Mouse (Mus musculus): Measurements from ENCODE around the gene Etnk2. TPM values are rescaled to one million over a fixed set of nuclear protein-coding genes. Genes with fewer than 3 reads are reported as not detected.
A peak's percentile ranks its signal among the peaks of the same experiment; 100 is the strongest.

The Etnk2 gene
- polyA plus RNA-seq, 1 experiment: 3.3 TPM

- no peaks in the 10 kb centered on the region for H3K36me3 ChIP-seq (ENCODE audit: control insufficient read depth, insufficient read depth, low read length, poor library complexity, severe bottlenecking)
- peaks cover 21% of the 10 kb centered on the region for H3K4me1 ChIP-seq (ENCODE audit: control insufficient read depth, insufficient read depth, low read length)
- H3K9me3 ChIP-seq (replicated peaks; ENCODE audit: control insufficient read depth, insufficient read depth, low read length, poor library complexity, severe bottlenecking): no peaks in the 10 kb centered on the region
- H3K9ac ChIP-seq (ENCODE audit: low read depth, poor library complexity, severe bottlenecking): no peak overlapping the region
- H3K4me3 ChIP-seq (ENCODE audit: low read depth, low read length): no peak overlapping the region
- no peaks in the 10 kb centered on the region for H3K27me3 ChIP-seq (ENCODE audit: control insufficient read depth, insufficient read depth, low read length, poor library complexity, severe bottlenecking)
- TF ChIP-seq POLR2A (IDR thresholded peaks at IDR 0.05; ENCODE audit: insufficient read depth, low read length): no peak
- TF ChIP-seq EP300 (IDR thresholded peaks at IDR 0.05; ENCODE audit: insufficient read depth, low read depth, low read length): no peak
- TF ChIP-seq CTCF (IDR thresholded peaks at IDR 0.05; ENCODE audit: low read depth, low read length): no peak
- no peak overlapping the region for H3K27ac ChIP-seq (ENCODE audit: insufficient read depth, low read length)
These were observed 51.7 kb downstream of the Etnk2 start for GRCm38 (mm10) chr1:133415086-133415485.

- H3K9ac ChIP-seq (ENCODE audit: low read depth, poor library complexity, severe bottlenecking): no peak overlapping the region
- H3K27ac ChIP-seq (ENCODE audit: insufficient read depth, low read length): no peak overlapping the region
- no peaks in the 10 kb centered on the region for H3K9me3 ChIP-seq (replicated peaks; ENCODE audit: control insufficient read depth, insufficient read depth, low read length, poor library complexity, severe bottlenecking)
- H3K4me3 ChIP-seq (ENCODE audit: low read depth, low read length): no peak overlapping the region
- H3K36me3 ChIP-seq (ENCODE audit: control insufficient read depth, insufficient read depth, low read length, poor library complexity, severe bottlenecking): no peaks in the 10 kb centered on the region
- no peaks in the 10 kb centered on the region for H3K27me3 ChIP-seq (ENCODE audit: control insufficient read depth, insufficient read depth, low read length, poor library complexity, severe bottlenecking)
- TF ChIP-seq POLR2A (IDR thresholded peaks at IDR 0.05; ENCODE audit: insufficient read depth, low read length) (no peak), EP300 (IDR thresholded peaks at IDR 0.05; ENCODE audit: insufficient read depth, low read depth, low read length) (no peak), CTCF (IDR thresholded peaks at IDR 0.05; ENCODE audit: low read depth, low read length) (no peak)
- peaks cover 21% of the 10 kb centered on the region for H3K4me1 ChIP-seq (ENCODE audit: control insufficient read depth, insufficient read depth, low read length)
These were observed 52.1 kb downstream of the Etnk2 start for GRCm38 (mm10) chr1:133415505-133415904.

DNA sequence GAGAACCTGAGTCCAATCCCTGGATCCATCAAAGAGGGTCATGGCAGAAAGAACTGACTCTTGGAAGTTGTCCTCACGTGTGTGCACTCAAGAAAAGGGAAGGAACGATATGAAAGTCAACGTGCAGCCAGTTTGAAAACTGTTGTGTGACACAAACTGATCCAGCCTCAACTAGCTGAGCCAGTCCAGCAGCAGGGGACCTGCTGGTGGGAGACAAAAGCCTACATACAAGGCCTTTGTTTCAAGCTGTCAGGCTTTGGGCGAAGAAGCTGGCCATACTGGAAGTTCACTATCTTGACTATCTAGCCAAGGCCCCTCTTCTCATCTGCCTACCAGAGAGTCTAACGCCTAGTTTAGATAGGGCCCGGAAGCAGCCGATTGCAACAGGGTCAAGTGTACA is 53.1 kb downstream of the Etnk2 start:
- TF ChIP-seq EP300 (IDR thresholded peaks at IDR 0.05; ENCODE audit: insufficient read depth, low read depth, low read length): 0 out of 2 replicates have a peak, but pooled peaks have one; percentile 39
- no peak for TF ChIP-seq POLR2A (IDR thresholded peaks at IDR 0.05; ENCODE audit: insufficient read depth, low read length)
- H3K4me1 ChIP-seq (ENCODE audit: control insufficient read depth, insufficient read depth, low read length): peaks cover 18% of the 10 kb centered on the region
- no peak overlapping the region for H3K9ac ChIP-seq (ENCODE audit: low read depth, poor library complexity, severe bottlenecking)
- no peak overlapping the region for H3K4me3 ChIP-seq (ENCODE audit: low read depth, low read length)
- no peaks in the 10 kb centered on the region for H3K36me3 ChIP-seq (ENCODE audit: control insufficient read depth, insufficient read depth, low read length, poor library complexity, severe bottlenecking)
- no peaks in the 10 kb centered on the region for H3K27me3 ChIP-seq (ENCODE audit: control insufficient read depth, insufficient read depth, low read length, poor library complexity, severe bottlenecking)
- H3K27ac ChIP-seq (ENCODE audit: insufficient read depth, low read length): no peak overlapping the region
- no peaks in the 10 kb centered on the region for H3K9me3 ChIP-seq (replicated peaks; ENCODE audit: control insufficient read depth, insufficient read depth, low read length, poor library complexity, severe bottlenecking)

GRCm38 (mm10) chr1:133417113-133417512 is 53.7 kb downstream of the Etnk2 start:
- Histone ChIP-seq H3K27me3 (ENCODE audit: control insufficient read depth, insufficient read depth, low read length, poor library complexity, severe bottlenecking) (no peaks in the 10 kb centered on the region), H3K4me1 (ENCODE audit: control insufficient read depth, insufficient read depth, low read length) (peaks cover 17% of the 10 kb centered on the region), H3K4me3 (ENCODE audit: low read depth, low read length) (no peak overlapping the region), H3K27ac (ENCODE audit: insufficient read depth, low read length) (no peak overlapping the region), H3K9ac (ENCODE audit: low read depth, poor library complexity, severe bottlenecking) (no peak overlapping the region), H3K36me3 (ENCODE audit: control insufficient read depth, insufficient read depth, low read length, poor library complexity, severe bottlenecking) (no peaks in the 10 kb centered on the region), H3K9me3 (replicated peaks; ENCODE audit: control insufficient read depth, insufficient read depth, low read length, poor library complexity, severe bottlenecking) (no peaks in the 10 kb centered on the region)
- no peak for TF ChIP-seq CTCF (IDR thresholded peaks at IDR 0.05; ENCODE audit: low read depth, low read length)
- TF ChIP-seq EP300 (IDR thresholded peaks at IDR 0.05; ENCODE audit: insufficient read depth, low read depth, low read length): no peak
- no peak for TF ChIP-seq POLR2A (IDR thresholded peaks at IDR 0.05; ENCODE audit: insufficient read depth, low read length)

GRCm38 (mm10) chr1:133417539-133417938 is 54.2 kb downstream of the Etnk2 start:
- Histone ChIP-seq H3K27me3 (ENCODE audit: control insufficient read depth, insufficient read depth, low read length, poor library complexity, severe bottlenecking) (no peaks in the 10 kb centered on the region), H3K9ac (ENCODE audit: low read depth, poor library complexity, severe bottlenecking) (peak overlapping the region; percentile 58; the same call in 1 of the 2 replicates), H3K4me1 (ENCODE audit: control insufficient read depth, insufficient read depth, low read length) (peaks cover 15% of the 10 kb centered on the region), H3K36me3 (ENCODE audit: control insufficient read depth, insufficient read depth, low read length, poor library complexity, severe bottlenecking) (no peaks in the 10 kb centered on the region), H3K9me3 (replicated peaks; ENCODE audit: control insufficient read depth, insufficient read depth, low read length, poor library complexity, severe bottlenecking) (no peaks in the 10 kb centered on the region), H3K4me3 (ENCODE audit: low read depth, low read length) (no peak overlapping the region), H3K27ac (ENCODE audit: insufficient read depth, low read length) (no peak overlapping the region)
- TF ChIP-seq POLR2A (IDR thresholded peaks at IDR 0.05; ENCODE audit: insufficient read depth, low read length): no peak
- TF ChIP-seq CTCF (IDR thresholded peaks at IDR 0.05; ENCODE audit: low read depth, low read length): no peak
- no peak for TF ChIP-seq EP300 (IDR thresholded peaks at IDR 0.05; ENCODE audit: insufficient read depth, low read depth, low read length)

DNA sequence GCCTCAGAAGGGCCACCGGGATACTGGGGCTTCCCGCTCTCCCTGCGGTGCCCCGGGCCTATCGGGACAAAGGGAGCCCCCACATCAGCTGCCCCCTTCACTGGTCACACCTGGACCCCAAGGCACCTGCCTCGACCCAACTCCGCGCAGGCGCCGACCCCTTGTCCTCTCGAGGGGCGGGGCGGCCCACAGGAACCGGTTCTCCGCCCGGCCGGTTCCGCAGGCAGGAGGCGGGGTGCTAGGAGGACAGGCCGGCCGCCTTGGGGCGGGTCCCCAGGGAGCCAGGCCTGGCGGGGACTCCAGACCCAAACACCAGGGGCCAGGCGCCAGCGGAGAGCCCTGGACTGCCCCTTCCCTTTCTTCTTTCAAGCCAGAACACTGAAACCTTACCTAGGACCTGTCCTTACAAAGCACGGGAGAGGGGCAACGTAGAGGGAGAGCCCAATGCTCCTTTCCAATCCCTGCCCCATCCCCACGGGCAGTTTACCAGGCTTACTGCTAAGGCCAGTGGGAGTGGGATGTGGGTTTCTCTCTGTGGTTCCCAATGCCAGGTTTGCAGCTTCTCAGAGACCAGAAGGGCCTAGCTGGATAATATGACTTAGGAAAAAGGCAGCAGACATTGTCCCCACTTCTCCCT is 54.9 kb downstream of the Etnk2 start:
- H3K9ac ChIP-seq (ENCODE audit: low read depth, poor library complexity, severe bottlenecking): peak overlapping the region; percentile 58
- peaks cover 14% of the 10 kb centered on the region for H3K4me1 ChIP-seq (ENCODE audit: control insufficient read depth, insufficient read depth, low read length)
- TF ChIP-seq CTCF (IDR thresholded peaks at IDR 0.05; ENCODE audit: low read depth, low read length): no peak
- TF ChIP-seq POLR2A (IDR thresholded peaks at IDR 0.05; ENCODE audit: insufficient read depth, low read length): no peak
- TF ChIP-seq EP300 (IDR thresholded peaks at IDR 0.05; ENCODE audit: insufficient read depth, low read depth, low read length): no peak
- no peaks in the 10 kb centered on the region for H3K36me3 ChIP-seq (ENCODE audit: control insufficient read depth, insufficient read depth, low read length, poor library complexity, severe bottlenecking)
- no peaks in the 10 kb centered on the region for H3K9me3 ChIP-seq (replicated peaks; ENCODE audit: control insufficient read depth, insufficient read depth, low read length, poor library complexity, severe bottlenecking)
- H3K27me3 ChIP-seq (ENCODE audit: control insufficient read depth, insufficient read depth, low read length, poor library complexity, severe bottlenecking): no peaks in the 10 kb centered on the region
- peak overlapping the region; percentile 63 for H3K4me3 ChIP-seq (ENCODE audit: low read depth, low read length)
- no peak overlapping the region for H3K27ac ChIP-seq (ENCODE audit: insufficient read depth, low read length)
